Mouse (Mus musculus): ENCODE measurements at regions not wholly inside any gene's neighbourhood (a gene's known extent, or its start where the extent isn't known, plus 50 kb on each side); places are given as distances from the start of the nearest gene placed in this dataset.
A peak's percentile ranks its signal among the peaks of the same experiment; 100 is the strongest.

GRCm38 (mm10) chr4:40537859-40538258 is 65.9 kb downstream of the Tmem215 start:
- DNase-seq (ENCODE audit: inconsistent ontology term), result no peak

- DNase-seq (ENCODE audit: inconsistent ontology term), result no peak
These were observed 71.4 kb downstream of the Tmem215 start for GRCm38 (mm10) chr4:40543085-40544048.

GRCm38 (mm10) chr4:40544056-40544455 is 72.1 kb downstream of the Tmem215 start:
- DNase-seq (ENCODE audit: inconsistent ontology term), result no peak

- DNase-seq (ENCODE audit: inconsistent ontology term), result no peak
These were observed 72.8 kb downstream of the Tmem215 start for GRCm38 (mm10) chr4:40544806-40545205.

- no peak for DNase-seq (ENCODE audit: inconsistent ontology term)
These were observed 73.7 kb downstream of the Tmem215 start for GRCm38 (mm10) chr4:40545700-40546099.

GRCm38 (mm10) chr4:40559824-40560223 is 87.8 kb downstream of the Tmem215 start:
- no peak for DNase-seq (ENCODE audit: inconsistent ontology term)

GRCm38 (mm10) chr4:40573300-40573699 is 101.3 kb downstream of the Tmem215 start:
- DNase-seq (ENCODE audit: inconsistent ontology term), result no peak

GRCm38 (mm10) chr4:40575951-40576350 is 104.0 kb downstream of the Tmem215 start:
- DNase-seq (ENCODE audit: inconsistent ontology term), result no peak

GRCm38 (mm10) chr4:40584436-40584835 is 112.5 kb downstream of the Tmem215 start:
- DNase-seq (ENCODE audit: inconsistent ontology term), result no peak

GRCm38 (mm10) chr4:40584940-40585571 is 113.1 kb downstream of the Tmem215 start:
- peak; percentile 72 for DNase-seq (ENCODE audit: inconsistent ontology term)

GRCm38 (mm10) chr4:40586045-40586444 is 114.1 kb downstream of the Tmem215 start:
- DNase-seq (ENCODE audit: inconsistent ontology term), result no peak

GRCm38 (mm10) chr4:40587254-40587653 is 115.3 kb downstream of the Tmem215 start:
- DNase-seq (ENCODE audit: inconsistent ontology term), result peak; percentile 5

GRCm38 (mm10) chr4:40593806-40594205 is 109.2 kb downstream of the Aptx start:
- DNase-seq (ENCODE audit: inconsistent ontology term), result no peak

- no peak for DNase-seq (ENCODE audit: inconsistent ontology term)
These were observed 78.0 kb downstream of the Aptx start for GRCm38 (mm10) chr4:40625024-40625423.

GRCm38 (mm10) chr4:40625911-40626310 is 77.1 kb downstream of the Aptx start:
- DNase-seq (ENCODE audit: inconsistent ontology term), result peak; percentile 91

Measured in Muller cell, postnatal 12 days (primary cell).